Mouse (Mus musculus) spleen, adult 2 months (tissue): ENCODE measurements at regions not wholly inside any gene's neighbourhood (a gene's known extent, or its start where the extent isn't known, plus 50 kb on each side); places are given as distances from the start of the nearest gene placed in this dataset.

Experiments used
- CTCF ChIP-seq: fragments of 200-500 bp; IDR thresholded peaks from 2 replicates; pipeline ENCODE4 v1.5.1; 2011; ENCODE audit warnings: mild to moderate bottlenecking, inconsistent platforms; ENCODE audit not compliant: insufficient read depth, insufficient read length, insufficient replicate concordance; ENCODE audit errors: extremely low read depth
- POLR2A ChIP-seq: fragments of 200-500 bp; IDR thresholded peaks from 2 replicates; pipeline ENCODE4 v1.6.1; 2011; ENCODE audit warnings: low read depth, low read length, inconsistent platforms

DNA sequence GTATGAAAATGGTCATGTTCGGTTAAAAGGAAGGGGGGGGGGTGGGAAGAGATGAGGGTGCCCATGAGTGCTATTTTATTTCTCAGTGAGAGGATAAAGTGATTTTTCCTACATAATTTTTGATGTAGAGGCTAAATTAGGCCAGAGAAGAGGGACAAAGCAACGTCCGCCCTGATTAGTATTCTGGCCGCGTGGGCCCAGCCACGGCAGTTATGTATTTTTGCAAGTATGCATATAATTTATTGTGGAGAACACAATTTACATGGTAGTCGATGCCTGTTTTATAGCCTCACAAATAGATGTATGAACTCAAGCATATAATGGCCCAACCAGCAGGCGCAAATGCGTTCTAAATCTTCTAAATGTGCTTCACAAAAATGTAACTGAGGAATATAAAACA lies 132.8 kb downstream of the Mrm1 start:
- TF ChIP-seq CTCF (no peak), POLR2A (no peak)
